Mouse (Mus musculus): Measurements from ENCODE around the gene Krtap5-2. TPM values are rescaled to one million over a fixed set of nuclear protein-coding genes. Genes with fewer than 3 reads are reported as not detected.
"Not testable (repeated sequence)": the region's sequence is repeated elsewhere in the genome, so short reads cannot be mapped to it uniquely, and the experiment has no call there.

The Krtap5-2 gene
- total RNA-seq, 4 experiments from 2014 or later: not detected

DNA sequence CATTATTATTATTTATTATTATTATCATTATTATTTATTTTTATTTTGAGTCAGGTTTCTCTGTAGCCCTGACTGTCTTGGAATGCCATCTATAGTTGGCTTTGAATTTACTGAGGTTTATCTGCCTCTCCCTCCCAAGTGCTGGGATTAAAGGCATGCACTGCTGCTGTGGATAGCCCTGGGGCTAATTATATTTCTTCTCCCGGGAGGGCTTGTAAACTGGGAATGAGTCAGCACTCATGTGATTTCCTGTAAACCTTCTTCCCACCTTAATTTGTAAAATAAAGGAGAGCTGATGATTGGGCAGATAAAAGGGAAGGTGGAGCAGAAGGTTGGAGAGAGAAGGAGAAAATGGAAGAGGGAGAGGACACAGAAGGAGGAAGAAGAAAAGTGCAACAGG is 35.1 kb downstream of the Krtap5-2 start:
- DNase-seq (ENCODE audit: low spot score in 2 of 2): no peak

DNA sequence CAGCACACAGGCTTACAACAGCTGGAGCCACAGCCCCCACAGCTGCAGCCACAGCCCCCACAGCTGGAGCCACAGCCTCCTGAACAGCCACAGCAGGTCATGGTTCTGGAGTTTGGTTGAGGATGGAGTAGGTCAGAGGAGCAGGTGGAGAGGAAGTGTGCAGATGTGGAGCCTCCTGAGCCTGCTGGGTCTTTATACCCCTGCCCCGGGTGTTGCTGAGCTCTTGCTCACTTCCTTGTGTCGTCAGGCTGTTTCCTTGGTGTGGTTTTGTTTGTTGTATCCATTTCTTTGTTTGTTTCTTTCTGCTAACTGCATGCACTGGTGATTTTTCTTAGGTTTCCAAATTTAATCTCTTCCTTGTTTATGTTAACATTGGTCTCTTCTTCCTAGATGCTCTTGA is 39.9 kb downstream of the Krtap5-2 start, which contains the start of gene Gm39115:
Gm39115 (minus strand) TSS at position 101 of the 400 bp plus-strand sequence.
- DNase-seq (ENCODE audit: low spot score in 2 of 2): not testable (repeated sequence)

DNA sequence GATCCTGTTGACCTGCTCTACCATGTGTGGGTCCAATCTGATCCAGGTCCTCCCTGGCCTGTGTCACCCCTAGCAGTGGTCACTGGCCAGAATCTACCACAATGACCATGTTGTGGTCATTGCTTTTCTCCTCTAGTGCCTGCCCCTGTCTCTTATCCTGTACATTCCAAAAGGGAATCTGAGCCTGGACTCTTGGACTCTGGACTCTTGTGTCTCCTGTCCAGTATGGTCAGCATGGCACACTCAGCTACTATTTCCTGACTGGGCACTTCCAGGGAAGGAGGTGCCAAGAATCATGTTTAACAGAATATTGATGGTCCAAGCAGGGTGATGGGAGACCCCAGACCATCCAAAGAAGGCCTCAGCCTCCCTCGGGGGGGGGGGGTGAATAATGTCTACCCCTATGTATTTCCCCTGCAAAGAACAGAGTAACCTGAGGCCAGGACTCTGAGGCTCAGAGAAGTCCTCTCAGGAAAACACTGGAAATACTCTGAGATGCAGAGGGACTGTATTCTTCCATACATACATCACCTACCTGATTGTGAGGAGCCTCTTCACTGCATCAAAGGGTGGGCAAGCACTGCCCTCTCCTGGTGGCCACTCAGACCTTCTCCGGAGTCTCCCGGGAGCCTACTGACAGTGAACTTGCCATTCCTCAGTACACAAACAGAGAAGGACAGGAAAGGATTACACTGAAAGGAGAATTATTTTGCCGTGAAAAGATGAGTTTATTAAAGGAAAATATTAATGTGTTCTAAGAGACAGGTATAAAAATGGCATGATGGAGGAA is 41.4 kb downstream of the Krtap5-2 start:
- DNase-seq (ENCODE audit: low spot score in 2 of 2): no peak

DNA sequence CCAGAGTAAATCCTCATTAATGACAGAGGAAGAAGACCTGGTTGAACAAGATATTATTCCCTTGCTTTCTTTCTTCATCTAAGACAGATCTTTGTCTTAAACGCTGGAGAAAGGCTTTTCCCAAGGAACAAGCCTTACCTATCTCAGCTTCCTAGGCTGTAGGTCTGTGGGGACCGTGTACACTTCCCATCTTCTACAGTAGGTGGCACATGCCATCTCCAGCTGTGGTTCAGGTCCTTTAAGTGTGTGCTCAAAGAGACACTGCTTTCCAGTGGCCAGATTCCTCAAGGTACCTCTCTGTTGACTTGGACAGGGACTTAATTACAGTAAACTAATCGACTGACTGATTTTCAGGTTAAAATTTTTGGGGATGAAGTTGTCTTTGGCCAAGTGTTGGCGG is 47.0 kb downstream of the Krtap5-2 start:
- DNase-seq (ENCODE audit: low spot score in 2 of 2): no peak

Other genes starting within 250 kb of the Krtap5-2 start
- gene Brsk2, start 226.3 kb downstream of the Krtap5-2 start, total RNA-seq (2022): under 1 TPM in 1 of 4 experiments, not detected in 3; 0.10 TPM
- 10 to 100 TPM; 53.3 to 58.5 (median 55.9) TPM for gene Mob2, start 114.9 kb downstream of the Krtap5-2 start, total RNA-seq (2022)
- gene Dusp8, start 80.2 kb downstream of the Krtap5-2 start, total RNA-seq (2022): 10 to 100 TPM; 20.5 to 33.4 (median 27.6) TPM
- not detected for gene Gm45618, start 55.3 kb downstream of the Krtap5-2 start, total RNA-seq (2022)
- gene Gm39115, start 40.0 kb downstream of the Krtap5-2 start, total RNA-seq (2022): not detected
- not detected for gene Gm45337, start 31.4 kb downstream of the Krtap5-2 start, total RNA-seq (2022)
- not detected for gene Gm29735, start 18.9 kb downstream of the Krtap5-2 start, total RNA-seq (2022)
- gene Gm4553, start 10.3 kb downstream of the Krtap5-2 start, total RNA-seq (2022): not detected
- not detected for gene Gm10153, start 14.4 kb upstream of the Krtap5-2 start, total RNA-seq (2022)
- not detected for gene Krtap5-3, start 25.4 kb upstream of the Krtap5-2 start, total RNA-seq (2022)
- gene Gm7579, start 35.9 kb upstream of the Krtap5-2 start, total RNA-seq (2022): not detected
- gene Krtap5-5, start 54.0 kb upstream of the Krtap5-2 start, total RNA-seq (2022): not detected
- not detected for gene Gm40460, start 65.1 kb upstream of the Krtap5-2 start, total RNA-seq (2022)
- gene Gm2431, start 82.3 kb upstream of the Krtap5-2 start, total RNA-seq (2022): not detected
- gene Gm4559, start 98.4 kb upstream of the Krtap5-2 start, total RNA-seq (2022): not detected
- gene Krtap5-1, start 121.1 kb upstream of the Krtap5-2 start, total RNA-seq (2022): not detected
- gene Krtap5-4, start 127.5 kb upstream of the Krtap5-2 start, total RNA-seq (2022): not detected
- gene Ifitm10, start 197.7 kb upstream of the Krtap5-2 start, total RNA-seq (2022): 1 to 10 TPM; 1.6 to 2.4 (median 2.1) TPM
- 1 to 10 TPM; 1.7 to 8.5 (median 4.8) TPM for gene Gm49369, start 206.7 kb upstream of the Krtap5-2 start, total RNA-seq (2022)
- 100 to 1,000 TPM; 443 to 485 (median 471) TPM for gene Ctsd, start 212.0 kb upstream of the Krtap5-2 start, total RNA-seq (2022)